Mouse (Mus musculus) stomach, embryonic 15.5 days (tissue): ENCODE results near the gene Pdcd1. TPM values are rescaled to one million over a fixed set of nuclear protein-coding genes. Genes with fewer than 3 reads are reported as not detected.
"Not testable (repeated sequence)": the region's sequence is repeated elsewhere in the genome, so short reads cannot be mapped to it uniquely, and the experiment has no call there.

Source experiments
- ATAC-seq: fragments of 200-750 bp; cut with Nextera tagmentation; 2 replicates; pipeline ENCODE4 v1.8.0; 2017; ENCODE audit warnings: low read depth, moderate number of reproducible peaks, moderate TSS enrichment; ENCODE audit not compliant: insufficient read depth, low FRiP score
- H3K27ac ChIP-seq: fragments of 300-500 bp; sonication (generic); 2 replicates; pipeline ENCODE4 v1.5.1; 2015; ENCODE audit warnings: mild to moderate bottlenecking, inconsistent platforms
- H3K27me3 ChIP-seq: fragments of 300-500 bp; sonication (generic); replicated peaks from 2 replicates; pipeline ENCODE4 v1.6.1; 2015; ENCODE audit warnings: inconsistent platforms
- H3K36me3 ChIP-seq: fragments of 300-500 bp; sonication (generic); 2 replicates; pipeline ENCODE4 v1.6.1; 2015; ENCODE audit warnings: inconsistent platforms
- H3K4me1 ChIP-seq: fragments of 300-500 bp; sonication (generic); 2 replicates; pipeline ENCODE4 v1.6.1; 2015; ENCODE audit warnings: inconsistent platforms
- H3K4me2 ChIP-seq: fragments of 300-500 bp; sonication (generic); 2 replicates; pipeline ENCODE4 v1.6.1; 2015; ENCODE audit warnings: mild to moderate bottlenecking, inconsistent platforms
- H3K4me3 ChIP-seq: fragments of 300-500 bp; sonication (generic); replicated peaks from 2 replicates; pipeline ENCODE4 v1.5.1; 2015; ENCODE audit warnings: inconsistent platforms
- H3K9ac ChIP-seq: fragments of 300-500 bp; sonication (generic); 2 replicates; pipeline ENCODE4 v1.6.1; 2015; ENCODE audit warnings: inconsistent platforms
- H3K9me3 ChIP-seq: fragments of 300-500 bp; sonication (generic); 2 replicates; pipeline ENCODE4 v1.6.1; 2016; ENCODE audit warnings: inconsistent platforms
- WGBS: fragments of 180-500 bp; shearing (Covaris S2); methylation state at CpG from one replicate; pipeline ENCODE4 v1.1.7; 2015; 5-methylcytosine and 5-hydroxymethylcytosine counted together
- polyA plus RNA-seq: library from polyadenylated mRNA; unstranded; fragments of >200 nt; fragmentation: Nextera tagmentation; extraction: Ambion mirVana; gene quantifications from 2 replicates; pipeline ENCODE4 v1.2.1, GENCODE M21; 2015

Gene Pdcd1
- 0.30 and 0.44 TPM in 2 replicates for polyA plus RNA-seq

- no peak within 1 kb of the TSS for H3K4me2 ChIP-seq
- no peaks in the 10 kb centered on the region for H3K9me3 ChIP-seq
- H3K27ac ChIP-seq: no peak within 1 kb of the TSS
- 50% methylated on average over 6 of the region's 6 CpGs for WGBS
- no peaks in the 10 kb centered on the region for H3K36me3 ChIP-seq
- H3K4me1 ChIP-seq: no peaks in the 10 kb centered on the region
- no peak for ATAC-seq
- H3K9ac ChIP-seq: no peak within 1 kb of the TSS
- H3K27me3 ChIP-seq: no peaks in the 10 kb centered on the region
- H3K4me3 ChIP-seq: no peak within 1 kb of the TSS
Observed at GRCm38 (mm10) chr1:94052373-94052772, at the start of gene Pdcd1. Gene Pdcd1, minus strand, starts transcription at chr1:94052553.

GRCm38 (mm10) chr1:94091788-94092187 lies 39.4 kb upstream of the Pdcd1 start:
- 73% methylated on average over 1 of the region's 1 CpGs for WGBS
- no peak overlapping the region for H3K4me2 ChIP-seq

GRCm38 (mm10) chr1:94086311-94086898 lies 34.1 kb upstream of the Pdcd1 start:
- ATAC-seq: no peak
- no peaks in the 10 kb centered on the region for H3K27me3 ChIP-seq
- no peaks in the 10 kb centered on the region for H3K4me1 ChIP-seq
- WGBS: 78% methylated on average over 5 of the region's 5 CpGs
- no peaks in the 10 kb centered on the region for H3K9me3 ChIP-seq
- H3K27ac ChIP-seq: no peak overlapping the region
- no peak overlapping the region for H3K4me2 ChIP-seq
- no peak overlapping the region for H3K4me3 ChIP-seq
- H3K36me3 ChIP-seq: no peaks in the 10 kb centered on the region
- H3K9ac ChIP-seq: no peak overlapping the region

More at GRCm38 (mm10) chr1:94091788-94092187, 39.4 kb upstream of the Pdcd1 start:
- Histone ChIP-seq H3K36me3 (no peaks in the 10 kb centered on the region), H3K4me3 (no peak overlapping the region), H3K27me3 (no peaks in the 10 kb centered on the region), H3K4me1 (no peaks in the 10 kb centered on the region), H3K9me3 (no peaks in the 10 kb centered on the region), H3K9ac (no peak overlapping the region), H3K27ac (no peak overlapping the region)
- ATAC-seq: no peak

GRCm38 (mm10) chr1:94085324-94086105 lies 33.2 kb upstream of the Pdcd1 start:
- H3K4me1 ChIP-seq: no peaks in the 10 kb centered on the region
- no peak overlapping the region for H3K27ac ChIP-seq
- H3K4me2 ChIP-seq: no peak overlapping the region
- H3K9me3 ChIP-seq: no peaks in the 10 kb centered on the region
- ATAC-seq: no peak
- H3K4me3 ChIP-seq: no peak overlapping the region
- H3K27me3 ChIP-seq: no peaks in the 10 kb centered on the region
- no peaks in the 10 kb centered on the region for H3K36me3 ChIP-seq
- H3K9ac ChIP-seq: no peak overlapping the region
- 75% methylated on average over 5 of the region's 5 CpGs for WGBS

GRCm38 (mm10) chr1:94081761-94082160 lies 29.4 kb upstream of the Pdcd1 start:
- Histone ChIP-seq H3K27ac (no peak overlapping the region), H3K9me3 (no peaks in the 10 kb centered on the region), H3K4me3 (no peak overlapping the region), H3K36me3 (no peaks in the 10 kb centered on the region), H3K27me3 (no peaks in the 10 kb centered on the region), H3K4me2 (no peak overlapping the region), H3K9ac (no peak overlapping the region), H3K4me1 (no peaks in the 10 kb centered on the region)
- no peak for ATAC-seq
- WGBS: 82% methylated on average over 6 of the region's 6 CpGs

- no peaks in the 10 kb centered on the region for H3K27me3 ChIP-seq
- no peak overlapping the region for H3K27ac ChIP-seq
- no peaks in the 10 kb centered on the region for H3K36me3 ChIP-seq
- no peak for ATAC-seq
- H3K4me2 ChIP-seq: no peak overlapping the region
- 60% methylated on average over 11 of the region's 11 CpGs for WGBS
- H3K4me3 ChIP-seq: no peak overlapping the region
- H3K4me1 ChIP-seq: no peaks in the 10 kb centered on the region
- H3K9me3 ChIP-seq: no peaks in the 10 kb centered on the region
- H3K9ac ChIP-seq: no peak overlapping the region
Observed at GRCm38 (mm10) chr1:94081191-94081590, 28.8 kb upstream of the Pdcd1 start.

GRCm38 (mm10) chr1:94080718-94081117 lies 28.4 kb upstream of the Pdcd1 start:
- no peak for ATAC-seq
- no peaks in the 10 kb centered on the region for H3K4me1 ChIP-seq
- no peaks in the 10 kb centered on the region for H3K36me3 ChIP-seq
- no peak overlapping the region for H3K27ac ChIP-seq
- H3K9ac ChIP-seq: no peak overlapping the region
- 44% methylated on average over 15 of the region's 15 CpGs for WGBS
- H3K4me2 ChIP-seq: peak overlapping the region; percentile 23; the same call in 1 of the 2 replicates
- H3K4me3 ChIP-seq: no peak overlapping the region
- no peaks in the 10 kb centered on the region for H3K27me3 ChIP-seq
- H3K9me3 ChIP-seq: no peaks in the 10 kb centered on the region

- H3K4me1 ChIP-seq: no peaks in the 10 kb centered on the region
- no peak overlapping the region for H3K4me2 ChIP-seq
- no peak overlapping the region for H3K4me3 ChIP-seq
- ATAC-seq: peak; percentile 87
- H3K9ac ChIP-seq: no peak overlapping the region
- H3K36me3 ChIP-seq: no peaks in the 10 kb centered on the region
- no peaks in the 10 kb centered on the region for H3K9me3 ChIP-seq
- WGBS: 5% methylated on average over 9 of the region's 9 CpGs
- H3K27ac ChIP-seq: no peak overlapping the region
- no peaks in the 10 kb centered on the region for H3K27me3 ChIP-seq
Observed at GRCm38 (mm10) chr1:94078835-94079440, 26.6 kb upstream of the Pdcd1 start.

- Histone ChIP-seq H3K4me1 (no peaks in the 10 kb centered on the region), H3K4me2 (no peak overlapping the region), H3K27me3 (no peaks in the 10 kb centered on the region), H3K36me3 (no peaks in the 10 kb centered on the region), H3K4me3 (no peak overlapping the region), H3K9ac (no peak overlapping the region), H3K27ac (no peak overlapping the region), H3K9me3 (no peaks in the 10 kb centered on the region)
- 62% methylated on average over 3 of the region's 3 CpGs for WGBS
- ATAC-seq: no peak
Observed at GRCm38 (mm10) chr1:94078314-94078713, 26.0 kb upstream of the Pdcd1 start.

- Histone ChIP-seq H3K9ac (no peak overlapping the region), H3K4me1 (no peaks in the 10 kb centered on the region), H3K4me3 (no peak overlapping the region), H3K27me3 (no peaks in the 10 kb centered on the region), H3K27ac (no peak overlapping the region), H3K4me2 (no peak overlapping the region), H3K9me3 (no peaks in the 10 kb centered on the region), H3K36me3 (no peaks in the 10 kb centered on the region)
- no peak for ATAC-seq
- WGBS: 23% methylated on average over 1 of the region's 1 CpGs
Observed at GRCm38 (mm10) chr1:94076702-94077101, 24.3 kb upstream of the Pdcd1 start.

GRCm38 (mm10) chr1:94074756-94075155 lies 22.4 kb upstream of the Pdcd1 start:
- Histone ChIP-seq H3K4me2 (no peak overlapping the region), H3K4me3 (no peak overlapping the region), H3K27me3 (no peaks in the 10 kb centered on the region), H3K27ac (no peak overlapping the region), H3K9me3 (no peaks in the 10 kb centered on the region), H3K4me1 (no peaks in the 10 kb centered on the region), H3K36me3 (no peaks in the 10 kb centered on the region), H3K9ac (no peak overlapping the region)
- ATAC-seq: no peak
- 79% methylated on average over 6 of the region's 6 CpGs for WGBS

- not testable (repeated sequence) for H3K4me1 ChIP-seq, ATAC-seq, H3K36me3 ChIP-seq, H3K27me3 ChIP-seq, H3K4me2 ChIP-seq, H3K9ac ChIP-seq, H3K9me3 ChIP-seq, H3K27ac ChIP-seq, H3K4me3 ChIP-seq
- 69% methylated on average over 1 of the region's 1 CpGs for WGBS
Observed at GRCm38 (mm10) chr1:94058281-94058680, 5.9 kb upstream of the Pdcd1 start.
